Mouse (Mus musculus) kidney, postnatal 25 days (tissue): ENCODE measurements around the gene Them7.
A peak's percentile ranks its signal among the peaks of the same experiment; 100 is the strongest.

Source experiments
- DNase-seq, 2 experiments: peaks; one replicate each; pipeline ENCODE4 v3.0.0; 2021; ENCODE audit warnings: mixed read lengths in 2 of 2

The Them7 gene

DNA sequence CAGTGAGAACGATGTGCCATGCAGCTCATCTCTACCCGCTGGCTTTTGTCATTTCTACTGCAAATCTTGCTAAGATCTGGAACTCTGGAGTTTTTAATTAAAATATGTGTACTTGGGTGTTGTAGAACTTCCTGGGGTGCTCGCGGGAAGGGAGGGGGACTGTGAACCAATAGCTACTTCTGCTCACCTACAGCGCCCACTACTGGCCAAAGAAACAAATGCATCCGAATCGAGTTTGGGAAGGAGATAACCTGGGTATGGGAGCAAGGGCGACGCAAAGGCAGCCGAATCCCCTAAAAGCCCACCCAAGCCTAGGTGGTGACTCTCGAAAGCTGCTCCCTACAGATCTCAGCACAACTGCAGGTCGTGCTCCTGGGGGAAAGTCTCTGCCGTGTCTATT, 87.3 kb downstream of the Them7 start:
- DNase-seq = peak in 1 of 2 experiments; percentile 36

DNA sequence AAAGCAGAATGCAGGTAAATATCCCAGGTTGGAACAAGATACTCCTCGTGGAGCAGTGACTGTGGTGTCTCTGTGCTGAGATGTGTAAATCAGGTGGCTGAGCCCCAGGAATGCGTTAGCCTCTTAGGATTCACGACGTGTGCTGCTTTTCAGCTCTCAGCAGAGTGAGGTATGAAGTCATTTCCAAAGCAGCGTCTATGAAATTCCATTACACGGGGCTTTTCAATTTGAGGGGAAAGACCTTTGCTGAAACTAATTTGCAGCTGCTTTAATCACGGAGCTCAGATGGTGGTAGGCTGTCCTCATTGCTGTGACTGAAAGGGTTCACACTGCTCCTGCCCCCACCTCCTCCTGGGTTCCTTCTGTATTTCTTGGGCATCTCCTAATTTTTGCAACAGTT, 87.9 kb downstream of the Them7 start:
- no peak for DNase-seq

DNA sequence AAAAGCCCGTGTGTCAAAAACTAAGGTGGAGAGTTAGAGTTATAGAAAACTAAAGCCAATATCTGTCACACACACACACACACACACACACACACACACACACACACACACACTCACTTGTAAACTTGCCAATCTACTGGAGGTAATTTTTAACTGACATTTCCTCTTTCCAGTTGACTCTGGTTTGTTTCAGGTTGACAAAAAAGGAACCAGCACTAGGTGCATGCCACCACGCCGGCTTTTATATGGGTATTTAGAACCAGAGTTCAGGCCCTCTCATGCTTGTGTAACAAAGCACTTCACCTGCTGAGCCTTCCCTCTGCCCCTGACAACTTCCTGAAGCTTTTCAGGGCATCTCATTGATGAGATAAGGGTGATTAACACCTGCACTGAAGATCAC, 89.0 kb downstream of the Them7 start:
- DNase-seq = peak in 1 of 2 experiments; percentile 23

DNA sequence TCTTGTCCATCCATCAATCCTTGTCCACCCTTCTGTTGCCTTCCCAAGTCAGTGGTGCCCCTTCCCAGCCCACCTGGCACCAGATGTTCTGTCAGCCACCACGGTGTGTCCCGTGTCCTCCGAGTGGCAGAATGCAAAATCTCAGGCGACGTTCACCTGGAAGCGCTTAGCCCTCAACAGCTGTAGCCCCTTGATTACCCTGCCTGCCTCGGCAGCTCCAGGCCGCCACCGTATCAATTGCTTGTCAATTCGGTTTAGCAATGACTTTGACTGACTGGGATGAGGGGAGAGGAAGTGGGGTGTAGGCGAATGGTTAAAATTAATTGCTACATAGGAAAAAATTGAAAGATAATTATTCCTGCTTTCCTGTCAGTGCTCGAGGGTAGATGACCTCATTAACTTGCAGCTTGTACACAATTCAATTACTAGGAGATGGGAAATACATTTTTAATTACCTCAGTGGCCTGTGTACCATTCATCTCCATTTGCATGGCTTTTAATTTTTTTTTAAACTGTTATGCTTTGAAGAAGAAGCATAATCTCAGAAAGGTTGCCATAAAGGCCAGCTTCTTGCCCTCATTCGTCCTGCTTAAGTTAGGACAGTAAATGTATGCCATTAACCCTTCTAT, 93.5 kb downstream of the Them7 start:
- DNase-seq = no peak

DNA sequence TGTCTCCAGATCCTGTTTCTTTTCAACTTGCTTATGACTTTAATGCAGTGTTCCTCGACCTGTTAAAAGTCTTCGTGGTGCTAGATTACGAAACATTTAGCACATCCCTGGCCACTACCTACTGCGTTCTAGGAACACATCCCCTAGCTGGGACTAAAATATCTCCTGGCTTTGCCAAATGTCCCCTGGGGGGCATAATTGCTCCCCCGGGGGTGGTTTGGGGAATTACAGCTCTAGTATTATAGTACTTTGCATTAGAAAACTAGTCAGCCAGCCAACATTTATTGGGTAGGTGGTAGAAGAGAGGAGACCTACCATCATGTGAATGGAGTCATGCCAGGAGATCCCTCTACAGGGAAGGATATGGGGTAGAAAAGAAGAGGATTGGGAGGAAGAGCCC, 101.9 kb downstream of the Them7 start:
- no peak for DNase-seq

DNA sequence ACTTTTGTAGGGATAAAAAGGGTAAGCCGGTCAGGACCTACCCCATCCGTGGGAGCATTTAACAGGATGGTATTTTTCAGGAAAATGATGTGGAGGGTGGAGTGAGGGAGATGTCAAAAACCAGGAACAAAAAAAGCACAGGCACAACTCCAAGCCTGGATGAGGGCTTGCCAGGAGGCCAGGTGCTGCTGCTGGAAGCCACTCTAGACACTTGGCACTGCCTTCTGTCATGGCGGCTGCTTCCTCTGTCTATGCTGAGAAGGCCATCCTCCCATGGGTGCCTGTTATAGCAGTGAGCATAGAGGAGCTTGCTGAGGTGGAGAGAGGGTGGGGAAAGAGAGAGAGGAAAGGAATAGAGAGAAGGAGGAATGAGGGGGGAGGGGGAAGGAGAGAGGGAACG, 105.9 kb downstream of the Them7 start:
- DNase-seq = no peak

DNA sequence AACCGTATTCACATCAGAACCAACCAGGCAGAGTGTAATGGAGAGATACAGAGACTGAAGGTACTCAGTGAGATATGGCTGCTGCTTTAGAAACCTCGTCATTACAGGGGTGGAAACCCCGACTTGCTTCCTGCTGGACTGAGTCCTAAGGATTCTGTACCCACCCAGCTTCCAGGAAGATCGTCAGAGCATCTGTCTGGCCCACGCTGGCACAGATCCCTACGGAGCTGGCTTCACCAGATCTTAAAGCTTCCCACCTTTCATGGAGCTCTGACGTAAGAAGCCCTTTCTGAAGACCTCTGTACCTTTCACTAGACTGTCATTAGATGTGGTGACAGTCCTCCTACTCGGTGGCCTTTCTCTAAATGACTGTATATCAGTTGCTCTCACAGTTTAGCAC, 109.0 kb downstream of the Them7 start:
- DNase-seq = no peak

DNA sequence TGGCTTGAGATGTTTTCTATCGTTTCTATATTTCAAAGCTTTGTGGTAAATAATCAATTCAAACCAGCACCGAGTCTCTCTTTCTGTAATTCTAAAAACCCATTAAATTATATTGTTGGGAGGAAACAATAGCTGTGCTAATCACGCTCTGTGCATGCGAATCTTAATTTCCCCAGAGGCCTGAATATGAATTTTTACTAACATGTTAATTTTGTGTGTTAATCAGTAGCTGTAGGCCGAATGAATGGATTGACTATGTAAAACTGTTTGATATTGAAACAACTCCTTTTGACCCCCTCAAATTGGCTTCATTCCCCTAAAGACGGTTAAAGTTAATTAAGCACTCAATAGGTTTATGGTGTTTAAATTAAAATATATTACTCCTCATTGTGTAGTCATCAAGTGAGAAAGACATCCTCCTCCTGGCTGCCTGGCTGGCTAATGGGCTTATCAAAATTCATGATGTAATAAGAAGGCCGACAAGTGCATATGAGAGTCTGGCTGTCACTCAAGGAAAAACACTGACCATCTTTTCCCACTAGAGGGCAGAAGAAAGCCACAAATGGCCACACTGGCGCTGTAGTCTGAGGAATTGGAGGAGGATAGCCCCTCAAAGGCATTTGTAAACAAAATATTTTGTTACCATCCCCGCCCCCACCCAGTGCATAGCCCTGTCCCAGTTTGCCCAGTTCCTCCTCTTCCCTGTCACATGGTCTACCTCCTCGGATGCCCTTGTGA, 110.0 kb downstream of the Them7 start:
- DNase-seq = peak in 1 of 2 experiments; percentile 53

DNA sequence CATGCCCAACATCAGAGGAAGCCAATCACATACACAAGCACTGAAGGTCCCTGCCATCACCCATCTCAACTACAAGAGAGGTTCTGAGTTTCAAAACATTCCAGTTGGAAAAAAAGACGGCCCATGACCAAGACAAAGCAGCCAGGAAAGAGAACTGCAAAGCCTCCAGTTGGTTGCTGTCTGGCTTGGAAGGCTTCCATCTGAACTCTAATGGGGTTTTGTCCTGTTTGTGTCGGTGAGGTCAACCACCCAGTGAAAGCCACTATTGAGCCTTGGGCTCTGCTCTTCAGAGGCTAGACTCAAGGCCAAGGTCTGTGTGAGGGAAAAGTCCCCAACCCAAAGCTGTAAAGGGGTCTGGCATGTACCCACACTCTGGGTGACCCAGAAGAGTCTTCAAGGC, 111.5 kb downstream of the Them7 start:
- no peak for DNase-seq

DNA sequence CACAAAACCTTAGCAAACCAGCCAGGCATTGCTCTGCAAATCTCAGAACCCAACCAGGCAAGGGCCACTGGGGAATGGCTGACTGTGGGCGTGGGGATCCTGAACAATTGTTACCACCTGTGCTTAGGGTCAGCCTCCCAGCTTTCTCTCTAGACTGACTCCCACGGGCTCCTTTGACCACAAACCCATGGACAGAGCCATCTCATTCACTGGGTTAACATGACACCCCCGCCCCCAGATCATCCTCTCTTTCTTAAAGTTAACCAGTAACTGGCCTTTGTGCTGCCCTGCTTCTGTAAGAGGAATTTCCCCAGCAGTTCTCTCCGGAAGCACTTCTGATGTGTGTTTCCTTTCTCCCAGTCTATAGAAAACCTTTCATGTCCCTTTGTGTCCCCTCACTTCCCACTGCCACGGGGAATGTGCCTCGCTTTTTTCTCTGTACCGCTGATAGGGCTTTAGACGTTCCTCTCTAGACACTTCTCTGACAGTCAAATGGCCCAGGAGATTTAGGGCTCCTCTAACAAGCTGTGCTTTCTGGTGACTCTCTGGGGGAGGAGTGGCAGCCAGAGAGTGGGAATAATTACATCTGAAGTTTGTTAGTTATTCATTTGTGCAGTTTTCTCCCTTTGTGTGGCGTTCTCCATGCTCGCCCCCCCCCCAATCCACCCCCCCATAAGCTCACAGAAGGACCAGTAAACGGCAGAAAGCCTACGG, 112.4 kb downstream of the Them7 start:
- DNase-seq = peak; percentile 38 to 45

DNA sequence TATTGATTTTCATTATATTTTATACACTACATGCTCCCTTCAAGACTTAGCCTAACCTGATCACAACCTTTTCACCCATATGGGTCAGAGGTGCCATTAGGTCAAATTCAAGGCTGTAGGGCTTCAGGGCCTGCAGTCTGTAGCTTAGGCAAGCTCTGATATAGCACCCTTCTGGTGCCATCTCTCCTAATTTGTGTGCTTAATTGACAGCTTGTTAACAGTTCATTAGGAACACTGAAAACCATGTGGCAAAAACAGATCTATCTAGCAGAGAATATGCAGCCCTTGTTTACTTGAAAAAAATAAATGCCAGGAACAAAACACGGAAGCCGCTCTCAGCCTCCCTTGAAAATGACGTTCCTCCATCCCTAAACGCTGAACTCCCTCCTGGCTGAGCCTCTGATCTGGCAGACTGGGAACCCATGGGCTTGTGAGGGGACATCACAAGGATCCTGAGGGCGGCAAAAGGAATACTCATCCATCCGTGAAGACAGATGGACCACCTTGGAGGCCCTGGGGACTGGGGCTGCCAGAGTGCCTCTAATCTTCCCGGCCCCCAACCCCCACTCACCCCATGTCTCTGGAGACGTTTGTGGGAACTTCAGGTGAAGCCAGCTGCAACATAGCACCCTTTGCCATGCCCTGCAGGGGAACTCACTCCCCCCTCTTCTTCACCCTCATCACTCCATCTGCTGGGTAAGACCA, 113.2 kb downstream of the Them7 start:
- no peak for DNase-seq

DNA sequence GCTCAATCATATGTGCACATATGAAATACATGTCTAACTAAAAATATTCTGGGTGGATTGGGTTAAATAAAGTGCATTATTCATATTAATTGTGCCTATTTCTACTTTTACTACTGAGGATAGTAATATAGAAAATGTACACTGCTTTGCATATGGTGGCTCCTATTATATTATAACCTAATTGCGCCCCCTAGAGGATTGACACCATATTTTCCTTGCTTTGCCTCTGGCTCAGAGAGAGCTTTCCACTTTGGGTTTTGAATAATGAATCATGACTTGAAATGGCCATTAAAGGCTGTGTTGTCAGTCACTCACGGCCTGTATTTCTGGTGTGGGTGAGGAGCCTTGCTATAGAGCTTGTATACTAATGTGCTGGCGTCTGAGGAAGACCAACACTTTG, 115.9 kb downstream of the Them7 start:
- peak in 1 of 2 experiments; percentile 24 for DNase-seq

DNA sequence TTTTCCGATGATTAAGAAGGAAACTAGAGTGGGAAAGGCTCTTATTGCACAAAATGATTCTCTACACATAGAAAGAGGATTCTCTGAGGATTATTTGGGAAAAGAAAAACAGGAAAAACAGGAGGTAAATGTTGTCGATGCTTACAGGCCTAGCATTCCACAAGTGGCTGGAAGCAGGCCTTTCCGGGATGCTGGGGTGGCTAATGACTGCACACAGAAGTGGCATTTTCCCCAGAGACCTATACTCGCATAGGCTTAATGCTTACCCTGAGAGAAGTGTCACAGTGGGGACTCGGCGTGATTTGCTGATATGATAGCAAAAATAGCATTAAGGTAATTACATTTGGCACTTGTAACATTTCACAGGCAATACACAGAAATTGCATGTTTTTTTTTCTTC, 124.8 kb downstream of the Them7 start:
- DNase-seq = peak in 1 of 2 experiments; percentile 2

DNA sequence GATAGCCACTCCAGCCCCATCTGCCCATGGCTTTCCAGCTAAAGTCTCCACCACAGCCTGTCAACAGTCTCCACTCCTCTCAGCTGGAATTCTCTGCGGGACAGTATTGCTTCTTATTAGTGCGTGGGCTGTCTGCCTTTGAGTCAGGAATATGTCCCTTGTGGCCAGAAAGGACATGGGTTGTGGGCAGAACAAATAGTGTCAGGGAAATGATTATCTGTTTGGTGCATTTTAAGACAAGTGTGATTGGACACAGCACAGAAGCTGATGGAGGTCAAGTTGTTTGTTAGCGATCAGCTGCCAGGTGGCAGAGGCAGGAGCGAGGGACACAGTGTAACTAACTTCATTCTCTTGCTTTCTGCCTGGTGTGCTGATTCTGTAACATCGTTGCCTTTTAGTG, 132.7 kb downstream of the Them7 start:
- DNase-seq = no peak

DNA sequence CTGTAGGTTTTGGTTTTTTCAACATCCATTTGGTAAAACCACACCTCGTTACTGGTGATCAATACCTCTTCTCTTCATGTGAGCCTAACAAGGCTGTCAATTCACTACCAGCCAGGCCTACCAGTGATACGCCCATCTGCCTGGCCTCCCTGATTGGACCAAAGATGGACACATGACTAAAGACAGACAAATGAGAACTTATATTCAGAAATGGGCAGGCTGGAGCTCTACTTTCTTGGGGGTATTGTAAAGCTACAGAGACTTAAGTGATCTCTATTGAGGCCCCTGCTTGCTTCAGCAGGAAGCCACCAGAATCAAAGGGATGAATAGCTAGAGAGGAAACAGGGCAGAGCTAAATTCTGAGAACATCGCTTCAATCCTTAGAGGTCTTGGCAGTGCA, 133.9 kb downstream of the Them7 start:
- DNase-seq = no peak

DNA sequence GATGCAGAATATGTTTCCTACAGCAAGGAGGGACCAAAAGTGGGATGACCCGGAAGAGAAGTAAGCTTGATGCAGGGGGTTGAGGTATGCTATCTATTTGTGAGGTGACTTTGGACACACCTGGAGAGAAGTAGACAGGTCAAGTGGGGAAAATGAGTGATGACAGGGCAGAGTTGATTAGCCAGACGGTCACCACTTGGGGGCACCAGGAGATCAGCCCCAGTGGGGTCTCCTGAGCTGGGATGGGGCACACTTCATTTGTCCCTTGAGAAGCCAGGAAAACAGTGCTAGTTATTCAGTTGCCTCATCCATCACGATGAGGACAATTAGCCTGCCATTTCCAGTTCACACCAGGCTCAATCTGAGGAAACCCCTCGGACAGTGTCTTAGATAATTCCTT, 143.5 kb downstream of the Them7 start:
- no peak for DNase-seq

DNA sequence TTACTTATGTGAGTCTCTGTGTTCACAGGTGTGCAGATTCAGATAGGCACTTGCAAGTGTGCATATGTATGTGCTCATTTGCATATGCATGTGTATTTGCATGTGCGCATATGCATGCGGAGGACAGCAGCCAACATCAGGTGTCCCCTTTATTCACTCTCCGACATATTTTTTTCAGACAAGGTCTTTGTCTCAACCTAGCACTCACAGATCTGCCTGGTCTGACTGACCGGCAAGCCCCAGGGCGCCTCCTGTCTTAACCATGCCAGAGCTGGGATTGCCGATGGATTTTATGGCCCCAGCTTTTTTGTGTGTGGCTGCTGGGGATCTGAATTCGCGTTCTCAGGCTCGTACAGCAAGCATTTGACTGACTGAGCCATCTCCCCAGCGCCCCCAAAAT, 146.1 kb downstream of the Them7 start:
- DNase-seq = no peak

DNA sequence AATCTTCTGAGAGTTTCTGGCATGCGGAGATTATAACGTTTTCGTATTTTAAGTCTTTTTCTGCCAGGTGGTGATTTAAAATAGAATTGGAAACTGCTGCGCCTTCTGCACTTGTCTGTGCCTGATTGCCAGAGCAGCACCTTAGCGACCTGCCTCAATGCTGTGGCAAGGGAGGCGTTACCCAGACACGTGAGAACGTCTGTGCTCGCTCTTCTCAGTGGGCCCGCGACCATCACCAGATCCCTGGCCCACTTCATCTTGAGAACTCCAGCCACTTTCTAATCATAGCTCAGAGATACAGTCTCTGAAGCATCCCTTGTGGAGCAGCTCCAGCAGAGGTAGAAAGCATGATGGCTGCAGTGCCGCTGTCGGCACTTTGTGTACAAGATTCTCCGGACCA, 146.6 kb downstream of the Them7 start:
- DNase-seq = no peak

DNA sequence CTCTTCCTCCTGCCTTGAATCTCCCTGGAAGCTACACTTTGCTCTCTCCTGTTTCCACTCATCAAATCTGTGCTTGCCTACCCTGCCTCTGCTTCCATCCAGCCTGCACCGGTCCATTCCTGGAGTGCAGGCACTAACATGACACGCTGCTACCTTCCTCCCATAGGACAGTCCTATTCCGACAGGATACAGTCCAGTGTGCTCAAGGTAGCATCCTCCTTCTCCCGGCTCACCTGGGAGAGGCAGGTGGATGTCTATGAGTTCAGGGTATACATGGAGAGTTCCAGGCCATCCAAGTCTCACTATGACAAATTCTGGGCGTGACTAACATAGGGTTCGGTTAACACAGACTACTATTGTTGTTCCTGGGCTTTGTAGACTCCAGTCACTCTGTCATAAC, 148.0 kb downstream of the Them7 start:
- no peak for DNase-seq

DNA sequence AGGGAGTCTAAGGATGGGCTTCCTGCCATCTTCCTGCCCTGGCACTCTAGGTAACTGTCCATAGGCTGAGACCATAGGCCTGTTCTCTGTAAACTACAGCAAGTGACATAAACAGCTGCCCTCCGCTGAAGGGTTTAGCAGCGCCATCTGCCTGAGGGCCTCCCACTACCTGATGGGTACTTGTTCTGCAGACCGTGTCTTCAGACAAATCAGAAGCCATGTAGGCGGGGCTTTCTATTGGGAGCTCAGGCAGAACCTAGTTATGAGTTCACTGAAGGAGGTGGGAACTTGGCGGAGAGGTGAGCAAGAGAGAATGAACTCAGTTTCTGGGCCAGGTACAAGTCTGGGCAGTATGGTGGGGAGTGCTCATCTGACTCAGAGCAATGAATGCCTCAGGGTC, 148.6 kb downstream of the Them7 start:
- DNase-seq = peak; percentile 19 to 54

DNA sequence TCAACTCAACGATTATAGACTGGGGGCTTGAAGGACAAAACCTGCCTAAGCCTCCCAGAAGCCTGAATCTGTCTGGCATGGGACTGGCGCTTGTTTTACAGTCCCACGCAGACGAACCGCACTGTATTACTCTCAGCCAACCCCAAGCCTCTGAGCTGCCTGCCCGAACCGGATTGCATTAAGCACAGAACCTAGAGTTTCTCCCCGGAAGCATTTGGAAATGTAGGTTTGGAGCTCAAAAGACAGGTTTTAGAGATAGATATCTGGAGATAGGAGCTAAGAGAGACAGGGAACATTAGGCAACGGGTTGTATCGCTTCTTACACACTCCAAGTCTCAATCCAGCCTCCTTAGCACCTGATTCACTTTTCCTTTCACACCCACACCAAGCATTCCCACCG, 149.5 kb downstream of the Them7 start:
- no peak for DNase-seq

DNA sequence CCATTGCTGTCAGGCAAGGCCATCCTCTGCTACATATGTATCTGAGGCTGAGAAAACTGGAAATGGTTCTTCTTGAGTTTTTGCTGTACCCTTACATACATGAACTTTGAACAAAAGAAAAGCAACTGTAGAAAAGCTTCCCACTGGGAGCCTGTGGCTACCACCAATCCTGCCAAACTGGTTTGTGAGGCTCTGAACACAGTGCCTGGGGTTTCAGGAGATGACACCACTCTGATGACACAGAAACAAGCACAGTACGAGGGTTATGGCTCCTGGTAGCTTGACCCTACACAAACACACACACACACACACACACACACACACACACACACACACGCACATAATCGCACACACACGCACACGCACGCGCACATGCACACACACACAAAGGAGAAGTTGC, 151.1 kb downstream of the Them7 start:
- no peak for DNase-seq

DNA sequence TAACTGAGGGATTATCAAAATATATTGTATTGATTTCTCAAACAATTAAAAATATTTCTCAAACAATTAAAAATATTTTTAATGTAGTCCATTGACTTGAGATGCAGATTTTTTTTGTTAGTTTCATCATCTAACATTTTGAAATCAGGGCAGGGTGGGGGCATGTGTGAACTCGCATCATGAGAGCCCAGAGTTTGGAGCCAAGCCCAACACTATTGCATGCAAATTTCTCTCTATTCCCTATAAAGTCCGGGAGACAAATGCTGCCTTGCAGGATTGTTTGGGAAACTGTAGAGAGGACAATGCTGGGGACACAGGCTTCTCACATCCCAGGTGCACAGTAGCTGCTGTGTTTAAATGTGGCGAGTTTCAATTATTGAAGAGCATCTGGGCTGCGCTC, 151.6 kb downstream of the Them7 start:
- no peak for DNase-seq

DNA sequence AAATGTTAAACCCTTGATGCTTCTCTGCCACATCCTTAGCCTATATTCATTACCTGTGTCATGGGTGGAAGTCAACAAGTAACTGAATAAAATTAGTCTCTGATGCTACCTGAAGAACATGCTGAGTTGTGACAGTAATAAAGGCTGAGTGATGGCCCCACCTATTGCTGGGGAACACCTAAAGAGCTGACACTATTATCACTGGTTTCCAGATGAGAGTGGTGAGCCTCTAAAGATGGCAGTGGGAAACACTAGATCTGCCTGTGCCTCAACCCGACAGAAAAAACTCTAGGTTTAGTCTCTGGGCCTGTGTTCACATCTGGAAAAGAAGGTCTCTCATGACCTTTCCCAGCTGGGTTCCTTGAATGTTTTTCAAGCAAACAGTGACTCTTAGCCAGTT, 155.6 kb downstream of the Them7 start:
- DNase-seq = no peak
